Mouse (Mus musculus) T-cell, adult 2 months (primary cell): ENCODE results near the gene Gm21903.
"Not testable (repeated sequence)": the region's sequence is repeated elsewhere in the genome, so short reads cannot be mapped to it uniquely, and the experiment has no call there.

Experiments used
- DNase-seq: peaks from one replicate; pipeline ENCODE4 v3.0.0; 2022; ENCODE audit warnings: low spot score

The Gm21903 gene

DNA sequence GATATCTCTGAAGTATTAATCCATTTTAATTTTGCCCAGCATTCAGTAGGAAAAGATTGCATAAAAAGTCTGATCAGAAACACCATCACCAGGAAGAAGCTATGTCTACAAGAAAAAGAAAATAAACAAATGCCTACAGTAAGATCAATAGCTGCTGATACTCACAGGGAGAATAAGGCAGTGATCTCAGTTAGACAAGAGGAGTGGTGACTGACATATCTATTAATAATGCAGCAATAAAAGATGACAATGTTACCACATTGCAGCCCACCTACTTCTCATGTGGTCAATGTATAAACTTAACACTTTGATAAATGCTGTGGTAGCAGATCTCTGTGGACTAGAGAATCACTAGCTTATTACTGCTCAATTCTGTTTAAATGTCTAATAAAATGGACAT, at the start of gene Gm21903:
Gene Gm21903 (minus strand): TSS at position 101 of the 400 bp plus-strand sequence.
- DNase-seq = no peak

DNA sequence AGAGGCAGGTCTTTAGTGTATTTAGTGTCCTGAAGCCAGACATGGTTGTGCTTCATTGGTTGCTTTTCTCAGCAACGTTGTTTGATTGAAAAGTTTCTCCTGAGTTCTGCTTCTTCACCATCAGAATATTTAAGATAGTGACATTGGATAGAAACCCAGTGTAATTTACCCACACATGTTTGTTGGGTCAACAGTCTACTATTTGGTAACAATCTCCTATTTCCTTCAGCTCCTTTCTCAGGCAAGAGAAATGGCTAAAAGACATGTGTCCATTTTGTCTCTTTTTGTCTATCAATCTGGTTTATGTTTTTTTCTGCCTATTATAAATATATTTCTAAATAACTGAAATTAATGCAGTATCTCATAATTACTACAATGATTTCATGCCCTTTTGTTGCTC, 33.8 kb upstream of the Gm21903 start, which contains the start of gene Esp23:
Gene Esp23 (minus strand): TSS at position 101 of the 400 bp plus-strand sequence.
- DNase-seq = no peak

DNA sequence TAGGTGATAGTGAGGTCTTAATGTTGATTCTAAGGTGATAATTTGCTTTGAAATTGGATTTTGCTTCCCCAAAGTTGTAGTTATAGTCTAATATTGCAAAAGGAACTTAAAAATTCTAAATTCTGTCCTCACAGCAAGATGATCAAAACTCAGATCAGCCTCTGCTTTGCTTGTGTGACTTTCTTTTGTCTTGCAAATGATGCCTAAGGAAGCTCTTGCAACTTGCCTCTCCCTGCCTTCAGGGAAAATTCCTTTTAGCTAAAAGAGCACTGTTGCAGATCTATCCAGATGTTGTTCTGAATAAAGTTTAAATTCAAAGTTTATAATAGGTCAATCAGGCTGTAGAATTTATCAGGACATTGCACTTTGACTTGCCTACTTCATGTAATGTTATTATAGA, 20.5 kb upstream of the Gm21903 start:
- no peak for DNase-seq

DNA sequence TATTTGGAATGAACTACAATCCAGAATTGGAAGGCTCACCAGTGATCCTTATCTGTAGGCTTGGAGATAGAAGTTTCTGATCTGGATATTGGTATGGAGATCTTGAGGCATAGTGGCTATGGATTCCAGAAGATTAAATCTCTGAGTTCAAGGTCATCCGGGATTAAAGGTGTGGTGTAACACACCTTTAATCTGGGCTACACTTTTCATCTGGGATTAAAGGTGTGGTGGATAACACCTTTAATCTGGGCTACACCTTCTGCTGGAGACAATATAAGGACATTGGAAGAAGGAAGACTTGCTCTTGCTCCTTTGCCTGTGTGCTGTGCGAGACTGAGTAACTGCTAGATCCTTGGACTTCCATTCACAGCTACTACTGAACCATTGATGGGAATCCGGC, 6.7 kb downstream of the Gm21903 start, which contains the start of gene Esp24:
Gene Esp24 (plus strand): TSS at position 301 of the 400 bp plus-strand sequence.
- DNase-seq = not testable (repeated sequence)

DNA sequence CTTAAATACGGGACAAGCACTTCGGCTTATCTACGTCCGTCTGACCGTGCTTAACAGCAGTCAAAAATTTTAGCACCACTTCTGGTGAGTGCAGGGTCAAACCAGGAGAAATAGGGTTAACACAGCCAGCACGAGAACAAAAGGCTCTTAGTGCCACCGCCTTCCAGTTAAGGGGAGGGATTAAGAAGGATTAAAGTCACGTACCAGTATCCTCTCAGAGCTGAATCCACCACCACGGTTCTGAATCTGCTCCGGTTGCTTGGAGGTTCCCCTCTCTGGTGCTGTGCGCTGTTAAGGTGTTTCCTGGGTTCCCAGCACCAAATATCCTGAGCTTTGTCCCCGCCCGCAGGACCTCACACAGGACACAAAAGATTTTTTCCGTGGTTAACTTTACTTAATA, 26.0 kb downstream of the Gm21903 start:
- no peak for DNase-seq

DNA sequence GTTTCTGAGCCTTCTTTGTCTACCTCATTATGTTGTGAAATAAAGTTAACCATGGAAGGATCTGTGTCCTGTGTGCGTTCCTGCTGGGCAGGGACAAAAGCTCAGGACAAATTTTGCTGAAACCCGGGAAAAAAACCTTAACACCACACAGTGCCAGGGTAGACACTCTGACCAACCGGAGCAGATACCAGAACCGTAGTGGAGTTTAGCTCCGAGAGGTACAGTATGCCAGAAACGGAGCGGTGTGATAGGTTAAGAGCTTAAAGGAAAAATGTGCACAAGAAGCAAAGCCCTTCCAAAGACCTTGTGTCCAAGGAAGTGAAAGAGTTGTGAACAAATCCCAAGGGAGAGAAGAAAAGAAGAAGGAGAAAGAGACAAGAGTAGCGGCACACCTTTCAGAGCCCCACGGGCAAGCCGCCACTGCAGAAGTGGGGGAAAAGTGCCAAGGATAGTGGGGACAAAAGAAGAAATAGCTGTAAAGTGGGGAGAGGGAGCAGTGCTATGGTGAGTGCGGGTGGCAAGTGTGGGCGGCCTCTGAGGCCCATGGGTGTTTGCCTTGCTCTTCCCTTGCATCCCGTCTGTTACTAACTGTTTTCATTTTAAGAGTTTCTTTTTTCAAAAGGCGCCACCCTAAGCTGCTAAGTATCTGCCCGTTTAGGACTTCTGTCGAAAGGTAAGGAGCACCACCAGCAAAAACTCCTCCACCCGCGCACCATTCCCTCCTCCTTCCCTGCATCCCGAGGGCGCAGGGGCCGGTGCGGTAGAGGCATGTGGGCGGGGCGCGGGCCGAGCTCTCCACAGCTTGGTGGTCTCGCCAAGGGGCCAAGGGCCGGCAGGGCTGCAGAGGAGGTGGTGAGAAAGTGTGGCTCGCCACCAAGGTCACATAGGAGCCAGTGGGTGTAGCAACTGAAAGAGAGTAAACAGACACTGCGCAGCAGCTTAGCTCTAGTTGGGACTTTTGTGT, 32.2 kb downstream of the Gm21903 start:
- DNase-seq = no peak

DNA sequence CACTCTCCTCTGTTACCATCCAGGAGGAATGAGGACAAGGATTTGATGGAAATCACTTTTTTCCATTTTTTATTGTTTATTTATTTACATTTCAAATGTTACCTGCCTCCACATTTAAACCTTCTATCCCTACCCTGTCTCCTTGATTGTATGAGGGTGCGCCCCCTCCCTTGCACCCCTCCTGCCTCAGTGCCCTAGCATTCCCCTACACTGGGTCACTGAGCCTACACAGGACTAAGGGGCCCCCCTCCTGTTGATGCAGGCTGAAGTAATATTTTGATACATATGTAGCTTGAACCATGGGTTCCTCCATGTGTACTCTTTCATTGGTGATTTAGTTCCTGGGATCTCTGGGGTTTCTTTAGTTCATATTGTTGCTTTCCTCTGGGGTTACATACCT, 33.3 kb downstream of the Gm21903 start:
- DNase-seq = no peak
